Mouse (Mus musculus): Measurements from ENCODE around the gene Upf3b.

- TF ChIP-seq POLR2A (IDR thresholded peaks at IDR 0.05; ENCODE audit: control insufficient read depth in 1 of 2, insufficient read depth in 1 of 2, low read depth in 1 of 2, low read length in 2 of 2, poor library complexity in 1 of 2) (no peak), MXI1 (IDR thresholded peaks at IDR 0.05; ENCODE audit: low read depth, low read length) (no peak), CTCF (IDR thresholded peaks at IDR 0.05 in 2 of 3, conservative IDR thresholded peaks at IDR 0.05 in 1 of 3; ENCODE audit: control insufficient read depth in 1 of 3, insufficient read depth in 1 of 3, low read depth in 2 of 3, low read length in 3 of 3, poor library complexity in 1 of 3, severe bottlenecking in 1 of 3) (peak in 2 of 3 experiments; percentile 18 to 26; a peak in 3 of 6 replicates), ETS1 (IDR thresholded peaks at IDR 0.05; ENCODE audit: low read depth, low read length) (no peak), GATA1 (IDR thresholded peaks at IDR 0.05; ENCODE audit: low read depth, low read length) (no peak), CHD2 (IDR thresholded peaks at IDR 0.05; ENCODE audit: low read length) (no peak), TAL1 (IDR thresholded peaks at IDR 0.05; ENCODE audit: low read length) (no peak), EP300 (IDR thresholded peaks at IDR 0.05; ENCODE audit: low read depth in 1 of 2, low read length in 2 of 2) (no peak)
Measured at GRCm38 (mm10) chrX:37103826-37104225, 6.3 kb downstream of the Upf3b start.
